Mouse (Mus musculus): Measurements from ENCODE around the gene Fgd6.
A peak's percentile ranks its signal among the peaks of the same experiment; 100 is the strongest.

The Fgd6 gene

DNA sequence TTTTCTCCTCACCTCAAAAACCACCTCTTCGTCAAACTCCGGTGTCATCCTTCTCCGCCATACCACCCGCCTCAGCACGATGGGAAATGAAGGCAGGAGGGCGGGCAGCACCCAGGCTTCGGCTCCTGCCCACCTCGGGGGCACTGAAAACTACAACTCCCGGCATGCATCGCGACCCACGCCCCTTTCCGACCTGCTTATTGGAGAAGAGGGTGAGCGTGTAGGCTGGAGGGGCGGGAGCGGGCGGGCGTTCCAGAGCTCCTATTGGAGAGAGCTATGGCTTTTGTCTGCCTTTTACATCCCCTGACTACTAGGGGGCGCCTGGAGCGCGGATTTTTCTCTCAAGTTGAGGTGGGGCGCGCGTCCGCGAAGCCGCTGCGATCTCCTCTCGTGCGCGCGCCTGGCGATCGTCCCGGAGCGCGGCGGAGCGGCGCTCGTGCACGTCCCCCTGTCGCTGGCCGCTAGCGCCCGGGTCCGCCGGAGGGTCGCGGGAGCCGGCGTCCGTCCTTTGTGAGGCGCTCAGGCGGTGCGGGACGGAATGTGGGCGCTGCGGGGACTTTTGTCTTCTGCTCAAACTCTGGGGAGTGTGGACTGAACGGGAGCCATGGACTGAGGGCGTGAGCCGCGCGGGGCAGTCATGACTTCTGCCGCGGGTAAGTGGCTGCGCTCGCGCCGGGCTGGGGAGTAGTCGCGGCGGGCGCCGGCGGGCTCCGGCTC lies at the start of gene Fgd6, which contains the start of gene Vezt:
Gene Fgd6 (plus strand): TSS at position 344 of the 717 bp plus-strand sequence.
Gene Vezt (minus strand): TSS at position 160 of the 717 bp plus-strand sequence.
- peak; percentile 98 for DNase-seq (ENCODE audit: low spot score)

DNA sequence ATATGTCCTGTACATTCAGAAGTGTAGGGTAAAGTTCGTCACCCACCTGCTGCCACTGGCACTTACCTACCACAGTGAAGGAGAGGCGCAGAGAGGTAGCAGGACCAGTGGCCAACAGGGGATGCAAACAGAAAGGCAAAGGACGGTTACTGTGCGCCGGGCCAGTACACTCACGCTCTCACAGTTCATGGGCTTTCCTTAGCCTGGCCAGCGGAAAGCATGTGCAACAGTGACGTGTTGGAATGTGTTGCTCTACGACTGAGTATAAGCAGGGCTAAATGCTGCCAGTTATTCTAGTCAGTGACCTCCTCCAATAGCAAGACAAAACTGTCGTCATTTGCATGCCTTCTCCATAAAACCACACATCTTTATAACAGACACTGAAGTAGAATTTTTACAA lies 41.7 kb upstream of the Fgd6 start:
- DNase-seq (ENCODE audit: low spot score), result no peak

DNA sequence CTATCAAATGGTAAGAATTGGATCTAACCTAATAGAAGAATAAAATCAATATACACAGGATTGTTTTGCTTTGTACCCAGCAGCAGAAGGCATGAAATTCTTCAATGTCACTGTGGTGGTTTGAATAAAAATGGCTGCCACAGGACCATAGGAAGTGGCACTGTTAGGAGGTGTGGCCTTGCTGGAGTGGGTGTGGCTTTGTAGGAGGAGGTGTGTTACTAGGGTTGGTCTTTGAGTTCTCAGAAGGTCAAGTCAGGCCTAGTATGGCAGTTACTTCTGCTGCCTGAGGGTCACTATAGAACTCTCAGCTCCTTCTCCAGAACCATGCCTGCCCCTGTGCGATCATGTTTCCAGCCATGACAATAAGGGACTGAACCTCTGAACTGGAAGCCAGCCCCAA lies 40.7 kb upstream of the Fgd6 start:
- no peak for DNase-seq (ENCODE audit: low spot score)

DNA sequence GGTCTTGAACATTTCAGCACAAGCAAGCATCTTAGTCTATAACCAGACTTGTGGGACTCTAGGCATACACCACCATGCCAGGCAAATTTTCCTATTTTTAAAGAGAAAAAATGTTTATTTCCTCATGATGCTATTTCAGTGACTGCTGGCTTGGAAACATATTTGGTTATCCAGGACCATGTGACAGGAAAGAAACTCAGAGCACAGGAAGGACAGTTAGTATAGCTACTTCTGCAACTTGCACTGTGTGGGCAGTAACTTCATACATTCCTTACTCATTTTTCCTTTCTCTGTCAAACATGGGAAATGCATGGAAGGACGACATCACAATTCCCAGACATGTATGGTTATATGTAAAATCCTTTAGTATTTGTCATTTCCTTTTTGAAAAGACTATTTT lies 36.4 kb upstream of the Fgd6 start:
- no peak for DNase-seq (ENCODE audit: low spot score)

DNA sequence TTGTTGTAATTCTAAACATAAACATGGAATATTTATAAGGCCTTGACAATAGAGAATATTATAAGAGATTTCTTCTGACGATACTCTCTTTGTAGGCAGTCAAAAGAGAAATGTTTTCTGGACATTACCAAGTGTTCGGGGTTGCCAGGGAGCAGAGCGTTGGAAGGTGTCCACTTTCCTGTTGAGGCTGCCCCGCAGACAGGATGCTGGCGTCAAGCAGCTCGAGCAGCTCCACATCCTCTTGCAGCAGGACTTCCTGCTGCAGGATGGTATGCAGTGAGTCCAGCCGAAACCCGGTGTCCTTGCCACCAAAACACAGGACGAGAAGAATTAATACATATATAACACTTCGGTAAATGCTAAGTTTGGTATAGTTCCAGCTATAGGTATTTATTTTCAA lies 35.6 kb upstream of the Fgd6 start:
- DNase-seq (ENCODE audit: low spot score), result no peak

DNA sequence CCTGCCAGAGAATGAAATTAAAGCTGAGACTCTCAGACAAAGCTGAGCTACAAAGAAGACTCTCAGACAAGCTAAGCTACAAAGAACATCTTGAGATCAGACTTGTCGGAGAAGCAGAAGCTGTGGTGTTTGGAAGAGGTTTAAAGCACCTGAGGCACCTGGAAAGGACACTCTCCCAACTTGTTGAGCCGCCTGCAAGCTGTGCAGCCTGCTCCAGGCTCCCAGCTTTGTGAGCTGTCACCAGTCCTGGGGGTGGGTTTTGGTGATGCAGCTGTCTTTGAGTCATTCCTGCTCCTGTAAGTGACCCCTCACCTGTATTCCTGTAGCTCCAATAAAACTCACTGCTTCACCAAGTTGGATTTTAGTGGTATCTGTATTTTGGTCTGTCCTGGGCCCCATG lies 27.4 kb upstream of the Fgd6 start:
- no peak for DNase-seq (ENCODE audit: low spot score)

DNA sequence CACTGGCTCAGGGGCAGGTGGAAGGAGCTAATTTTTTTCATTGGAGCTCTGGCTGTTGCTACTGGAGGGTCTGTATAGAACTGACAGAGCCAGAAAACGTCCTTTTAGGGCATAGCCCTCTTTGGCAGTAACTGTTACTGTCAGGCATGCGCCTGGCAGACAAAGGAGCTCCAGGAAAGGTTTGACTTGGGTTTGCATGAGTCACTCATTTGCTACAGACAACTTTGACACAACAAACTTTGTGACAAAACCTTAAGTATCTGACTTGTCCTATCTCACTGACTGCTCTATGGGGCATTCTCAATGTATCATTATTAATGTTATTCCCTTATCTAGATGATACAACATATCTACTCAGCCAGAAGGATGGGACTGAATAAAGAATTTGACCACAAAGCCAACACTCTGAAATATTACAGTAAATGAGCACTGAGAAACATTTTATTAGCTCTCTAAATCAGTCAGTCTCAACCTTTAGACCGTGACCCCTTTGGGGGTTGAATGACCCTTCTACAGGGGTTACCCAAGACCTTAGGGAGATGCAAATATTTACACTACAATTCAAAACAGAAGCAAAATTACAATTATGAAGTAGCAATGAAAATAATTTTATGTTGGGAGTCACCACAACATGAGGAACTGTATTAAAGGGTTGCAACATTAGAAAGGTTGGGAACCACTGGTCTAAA lies 25.7 kb upstream of the Fgd6 start:
- no peak for DNase-seq (ENCODE audit: low spot score)

DNA sequence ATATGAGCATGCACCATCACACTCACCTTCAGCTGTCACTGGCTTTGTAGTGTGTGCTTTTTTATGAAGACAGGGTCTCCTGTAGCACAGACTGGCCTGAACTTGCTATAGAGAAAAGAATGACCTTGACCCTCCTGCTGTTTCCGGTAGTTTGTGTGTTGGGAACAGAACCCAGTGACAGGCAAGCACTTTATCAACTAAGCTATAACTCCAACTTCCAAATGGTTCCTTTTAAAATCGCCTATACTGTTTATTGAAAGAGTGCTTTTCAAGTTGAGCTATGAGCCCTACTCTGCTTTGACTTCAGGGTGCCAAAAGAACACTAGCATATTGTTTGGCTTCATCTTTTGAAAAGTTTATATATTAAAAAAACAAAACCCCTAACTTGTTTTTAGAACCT lies 24.8 kb upstream of the Fgd6 start:
- no peak for DNase-seq (ENCODE audit: low spot score)

DNA sequence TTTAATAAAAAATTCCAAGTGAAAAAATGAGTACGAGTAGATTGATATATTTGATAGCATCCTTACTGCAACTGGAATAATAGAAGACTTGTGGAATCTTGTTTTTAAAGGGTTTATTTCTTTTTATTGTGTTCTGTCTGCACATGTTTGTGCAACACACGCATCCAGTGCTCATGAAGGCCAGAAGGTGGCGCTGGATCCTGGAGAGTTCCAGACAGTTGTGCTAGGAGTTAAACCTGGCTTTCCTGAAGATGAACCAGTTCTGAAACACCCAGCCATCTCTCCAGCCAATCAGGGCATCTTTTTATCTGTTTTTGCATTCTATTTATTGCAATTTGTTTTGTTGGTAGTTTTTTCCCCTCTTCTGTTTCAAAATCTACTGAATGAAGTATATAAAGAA lies 22.6 kb upstream of the Fgd6 start:
- peak; percentile 39 for DNase-seq (ENCODE audit: low spot score)

DNA sequence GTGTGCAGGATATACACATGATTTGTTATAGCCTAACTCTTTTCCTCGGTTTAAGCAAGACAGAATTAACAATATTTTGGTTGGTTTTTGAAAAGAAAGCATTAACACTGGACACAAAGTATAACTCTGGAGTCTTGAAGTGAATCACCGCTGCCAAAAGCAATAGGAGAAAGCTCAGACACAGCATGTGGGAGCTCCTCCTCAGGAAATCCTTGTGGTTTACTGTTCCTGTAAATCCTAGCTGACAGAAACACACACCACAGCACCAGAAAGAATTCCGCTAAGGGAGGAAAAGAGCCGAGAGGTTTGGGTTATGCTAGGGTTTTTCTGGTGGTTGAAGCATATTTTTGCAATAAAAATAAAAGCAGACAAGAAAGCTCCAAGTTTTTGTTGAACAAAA lies 21.6 kb upstream of the Fgd6 start:
- no peak for DNase-seq (ENCODE audit: low spot score)

DNA sequence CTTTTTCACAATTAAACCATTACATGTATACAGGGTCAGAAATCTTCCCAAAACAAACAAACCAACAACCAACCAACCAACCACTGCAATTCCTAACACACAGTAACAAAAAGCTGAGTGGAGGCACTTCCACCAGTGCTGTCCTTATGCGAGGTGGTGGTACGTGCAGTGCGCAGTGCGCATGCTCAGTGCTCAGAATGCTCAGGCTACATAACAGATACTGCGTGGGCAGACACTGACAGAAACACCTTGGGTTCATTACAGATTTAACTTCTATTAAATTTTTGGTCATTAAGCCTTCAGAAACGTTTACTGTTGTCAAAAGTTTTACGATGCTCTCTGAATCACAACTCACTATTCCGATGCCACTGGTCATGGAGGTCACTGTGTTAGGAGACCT lies 18.3 kb upstream of the Fgd6 start:
- DNase-seq (ENCODE audit: low spot score), result no peak

DNA sequence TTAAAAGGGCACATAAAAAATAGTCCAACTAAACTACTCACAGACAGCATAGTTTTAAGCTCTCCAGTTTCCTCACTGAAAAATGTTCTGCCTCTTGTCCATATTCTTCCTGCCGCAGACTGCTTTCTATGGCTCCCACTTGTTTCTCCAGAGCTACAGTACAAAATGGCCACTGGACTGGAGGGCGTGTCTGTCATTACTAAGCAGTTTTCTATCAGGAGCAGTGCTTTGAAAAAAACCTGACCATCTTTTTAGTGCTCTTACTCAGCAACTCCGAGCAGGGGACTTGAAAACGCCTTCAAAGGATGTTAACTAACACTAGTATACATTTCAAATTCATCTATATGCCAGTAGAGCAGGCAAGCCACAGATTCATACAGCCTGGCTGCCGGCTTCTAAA lies 15.2 kb upstream of the Fgd6 start:
- no peak for DNase-seq (ENCODE audit: low spot score)

DNA sequence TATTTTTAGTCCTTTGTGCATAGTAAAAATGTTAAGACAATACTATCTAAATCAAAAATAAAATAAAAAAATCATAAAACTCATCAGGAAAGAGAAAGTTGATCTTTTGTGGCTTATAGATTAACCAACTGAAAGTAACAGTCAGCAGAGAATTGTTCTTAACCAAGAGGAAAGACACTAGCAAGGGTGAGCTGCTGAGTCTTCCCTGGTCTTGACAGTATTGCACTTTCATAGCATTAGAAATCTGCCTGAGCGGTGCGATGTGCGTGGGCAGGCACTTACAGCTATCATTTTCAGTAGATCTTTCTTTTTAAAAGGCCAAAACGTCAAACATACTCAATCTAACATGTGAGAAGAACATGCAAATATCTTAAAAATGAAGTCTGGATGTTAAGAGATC lies 14.7 kb upstream of the Fgd6 start:
- no peak for DNase-seq (ENCODE audit: low spot score)

DNA sequence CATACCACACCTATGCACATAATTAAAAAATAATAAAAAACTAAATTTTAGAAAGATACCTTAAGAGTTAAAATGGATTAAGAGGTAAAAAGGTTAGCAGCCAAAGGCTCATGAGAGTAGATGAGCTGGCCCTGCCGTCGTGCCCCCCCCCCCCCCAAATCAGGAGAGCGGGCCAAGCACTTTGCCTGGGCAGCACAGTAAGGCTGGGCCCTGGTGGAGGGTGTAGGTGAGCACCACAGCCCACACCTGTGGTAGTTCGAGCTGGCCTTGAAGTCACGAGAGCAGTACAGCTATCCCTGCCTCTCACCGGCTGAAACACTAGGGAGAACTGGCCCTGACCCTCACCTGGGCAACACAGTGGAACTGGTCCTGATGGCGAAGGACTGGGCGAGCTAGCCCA lies 10.7 kb upstream of the Fgd6 start:
- DNase-seq (ENCODE audit: low spot score), result no peak

DNA sequence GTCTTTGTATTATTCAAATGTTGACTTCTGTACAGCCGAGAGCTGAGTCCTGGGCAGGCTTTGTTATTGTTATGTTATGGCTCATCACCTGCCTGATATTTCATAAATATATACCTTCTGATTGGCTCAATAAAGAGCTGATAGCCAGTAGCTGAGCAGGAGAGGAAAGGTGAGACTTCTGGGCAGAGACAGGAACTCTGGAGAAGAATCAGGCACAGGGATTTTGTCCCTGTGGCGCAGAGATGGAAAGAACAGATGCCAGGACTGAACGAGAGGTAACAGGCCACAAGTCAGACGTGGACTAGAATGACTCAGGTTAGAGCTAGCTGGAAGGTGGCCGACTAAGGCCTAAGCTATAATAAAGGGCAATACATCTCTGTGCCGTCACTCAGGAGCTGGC lies 7.3 kb upstream of the Fgd6 start:
- DNase-seq (ENCODE audit: low spot score), result no peak

DNA sequence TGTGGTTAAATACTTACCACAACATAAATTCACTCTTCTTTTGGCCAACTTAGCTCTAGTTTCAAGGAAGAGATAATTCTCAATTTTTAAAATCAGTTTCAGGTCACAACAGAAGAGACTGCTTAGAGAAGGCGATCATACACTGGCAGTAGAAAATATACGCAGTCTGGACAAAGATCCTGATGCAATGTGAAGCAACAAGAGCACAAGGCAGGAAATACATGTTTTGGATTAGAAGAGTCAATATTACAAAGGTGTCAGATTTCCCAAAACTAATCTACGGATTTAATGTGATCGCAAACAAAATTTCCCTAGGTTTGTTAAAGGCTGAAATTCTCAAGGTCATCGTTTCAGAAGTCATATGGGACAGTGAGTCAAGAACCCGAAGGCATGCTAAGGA lies 4.6 kb upstream of the Fgd6 start:
- no peak for DNase-seq (ENCODE audit: low spot score)

DNA sequence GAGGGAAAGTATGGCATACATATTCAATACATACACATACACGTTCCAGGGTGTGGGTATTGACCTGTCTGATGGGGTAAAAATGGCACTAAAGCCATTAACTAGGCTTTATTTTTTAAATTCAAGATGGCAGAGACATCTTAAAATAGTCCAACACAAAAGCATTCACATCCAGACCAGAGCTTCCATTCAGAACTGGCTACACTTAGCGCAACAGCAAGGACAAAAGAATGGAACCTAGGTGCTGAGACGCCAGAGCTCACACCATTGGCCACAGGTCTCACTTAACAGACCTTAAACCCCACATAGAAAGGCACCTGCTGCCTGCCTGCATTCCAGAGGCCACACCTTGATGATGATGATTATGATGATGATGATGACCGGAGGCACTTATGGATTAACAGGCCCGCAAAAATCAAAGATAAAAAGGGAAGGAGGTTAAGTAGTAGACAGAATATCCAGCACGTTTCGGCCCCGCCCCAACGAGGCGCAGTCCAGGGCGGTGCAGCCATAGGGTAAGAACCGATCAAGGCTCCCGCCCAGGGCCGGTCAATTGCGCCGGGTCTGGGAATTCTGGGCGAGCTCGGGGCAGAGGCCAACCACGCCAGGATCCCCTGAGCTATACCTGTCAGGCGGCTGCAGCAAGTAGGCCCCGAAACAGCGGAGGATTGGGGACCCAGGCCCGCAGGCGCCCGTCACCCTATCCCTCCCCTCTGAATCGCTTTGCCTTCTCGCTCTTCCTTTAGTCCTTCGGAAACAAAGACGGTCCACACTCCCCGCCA lies 734 bp upstream of the Fgd6 start:
- peak; percentile 59 for DNase-seq (ENCODE audit: low spot score)

DNA sequence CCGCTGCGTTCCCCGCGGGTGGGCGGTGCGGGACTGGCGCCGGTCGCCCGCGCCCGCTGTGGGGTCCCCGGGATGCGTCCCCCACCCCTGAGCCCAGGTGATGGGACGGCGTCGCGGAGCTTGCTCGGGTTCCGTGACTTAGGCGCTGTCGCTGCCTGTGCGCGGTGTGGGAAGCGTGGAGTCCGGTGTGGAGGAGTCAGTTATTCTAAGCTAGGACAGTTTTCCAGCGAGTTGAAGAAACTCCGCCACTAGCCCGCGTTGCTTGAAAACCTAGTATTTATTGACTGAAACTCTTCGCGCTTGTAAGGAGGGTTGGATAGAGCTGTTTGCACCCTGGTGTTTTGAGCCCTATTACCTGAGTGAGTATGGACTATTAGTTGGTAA lies 566 bp downstream of the Fgd6 start:
- DNase-seq (ENCODE audit: low spot score), result no peak

DNA sequence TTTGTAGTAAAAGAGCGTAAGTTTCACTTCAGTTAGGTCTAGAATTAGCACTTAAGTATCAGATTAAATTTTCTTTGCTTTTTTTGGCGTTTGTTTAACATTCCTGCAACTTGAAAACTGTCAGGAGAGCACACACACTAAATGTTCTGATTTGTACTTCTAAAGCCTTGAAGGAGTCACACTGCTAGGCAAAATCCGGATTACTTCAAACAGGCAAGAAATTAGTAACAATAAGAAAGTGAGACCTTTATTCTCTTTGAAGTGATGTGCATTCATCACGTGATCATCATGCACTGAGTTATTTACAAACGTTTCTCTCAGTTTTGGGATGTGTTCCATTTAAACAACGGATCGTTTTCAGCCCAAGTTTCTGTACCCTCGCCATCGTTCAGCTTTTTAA lies 1.4 kb downstream of the Fgd6 start:
- DNase-seq (ENCODE audit: low spot score), result no peak

DNA sequence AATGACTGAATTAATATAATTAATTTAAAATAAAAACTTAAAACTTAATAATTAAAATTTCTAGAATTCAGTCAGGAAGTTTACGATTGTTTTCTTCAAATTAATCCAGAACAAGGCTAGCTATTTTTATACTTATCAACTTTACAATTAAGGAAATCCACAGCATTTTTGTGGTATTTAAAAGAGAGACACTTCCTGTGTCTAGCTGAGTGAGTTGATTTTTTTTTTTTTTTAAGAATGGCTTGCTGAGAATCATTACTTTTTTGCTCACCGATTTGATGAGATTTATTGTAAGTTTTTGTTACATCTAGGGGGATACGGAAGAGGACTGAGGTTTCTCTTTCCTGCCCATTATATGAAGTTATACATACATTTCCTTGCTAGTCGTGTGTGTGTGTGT lies 1.8 kb downstream of the Fgd6 start:
- DNase-seq (ENCODE audit: low spot score), result no peak

DNA sequence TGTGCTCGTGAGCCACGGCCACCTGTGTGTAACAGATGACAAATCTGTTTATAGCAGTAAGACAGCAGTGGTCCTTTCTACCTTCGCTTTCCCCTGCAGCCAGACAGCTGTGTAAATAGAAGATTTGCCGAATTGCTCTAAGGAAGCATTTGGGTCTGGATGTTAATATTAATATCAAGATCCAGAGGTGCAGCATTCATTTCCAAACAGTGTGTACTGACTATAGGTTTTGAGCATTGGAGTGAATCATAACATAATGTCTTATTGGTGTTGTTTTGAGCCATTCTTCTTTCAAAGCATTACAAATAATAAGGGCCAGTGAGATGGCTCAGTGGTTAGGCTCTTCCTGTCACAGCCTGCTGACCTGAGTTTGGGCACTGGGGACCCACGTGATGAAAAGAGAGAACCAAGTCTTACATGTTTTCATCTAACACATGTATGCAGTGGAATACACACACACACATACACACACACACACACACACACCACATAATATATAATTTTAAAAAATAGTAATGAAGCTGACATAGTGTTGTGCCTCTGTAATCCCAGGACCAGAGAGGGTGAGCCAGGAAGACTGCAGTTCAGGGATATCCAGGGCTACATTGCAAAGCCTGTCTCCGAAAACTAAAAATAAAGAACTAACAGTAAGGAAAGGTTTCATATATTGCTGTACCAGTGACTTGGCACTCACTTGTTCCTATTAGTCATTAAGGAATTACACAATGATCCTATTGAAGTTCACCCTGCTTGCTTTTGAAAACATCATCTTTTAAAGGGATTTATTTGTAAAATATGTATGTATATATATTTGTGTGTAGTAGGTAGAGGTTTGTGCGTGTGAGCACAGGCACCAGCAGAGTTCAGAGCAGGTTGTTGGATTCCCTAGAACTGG lies 2.8 kb downstream of the Fgd6 start:
- DNase-seq (ENCODE audit: low spot score), result no peak

DNA sequence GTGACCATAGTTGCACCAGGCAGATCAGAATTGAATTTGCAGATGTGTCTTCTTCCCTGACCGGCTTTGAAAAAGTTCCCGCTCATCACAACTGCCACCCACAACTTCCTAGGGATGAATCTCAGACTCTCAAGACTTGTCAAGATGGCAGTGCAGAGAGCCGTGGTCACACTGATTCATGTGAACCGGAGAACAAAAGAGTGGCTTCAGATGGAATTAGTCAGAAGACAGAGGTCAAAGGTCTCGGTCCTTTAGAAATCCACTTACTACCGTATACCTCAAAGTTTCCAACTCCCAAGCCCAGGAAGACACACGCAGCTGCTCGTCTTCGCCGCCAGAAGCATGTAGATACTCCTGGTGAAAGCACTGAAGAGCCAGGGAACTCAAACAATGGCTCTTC lies 8.1 kb downstream of the Fgd6 start:
- DNase-seq (ENCODE audit: low spot score), result no peak
